Mouse (Mus musculus): ENCODE data around the gene Rtl4. TPM values are rescaled to one million over a fixed set of nuclear protein-coding genes. Genes with fewer than 3 reads are reported as not detected.

Rtl4 gene
- polyA plus RNA-seq, 1 experiment from 2014 or later, result 0.59 TPM

GRCm38 (mm10) chrX:145089802-145090201 lies 401.1 kb downstream of the Rtl4 start:
- no peak overlapping the region for H3K9ac ChIP-seq
- no peaks in the 10 kb centered on the region for H3K4me1 ChIP-seq
- H3K4me2 ChIP-seq (replicated peaks), result no peak overlapping the region
- no peaks in the 10 kb centered on the region for H3K9me3 ChIP-seq
- H3K4me3 ChIP-seq, result no peak overlapping the region
- no peak for ATAC-seq (ENCODE audit: insufficient number of reproducible peaks, insufficient read depth, low FRiP score, low TSS enrichment)
- no peak overlapping the region for H3K27ac ChIP-seq
- H3K36me3 ChIP-seq, result no peaks in the 10 kb centered on the region
- H3K27me3 ChIP-seq, result no peaks in the 10 kb centered on the region

- Histone ChIP-seq H3K9me3 (no peaks in the 10 kb centered on the region), H3K27me3 (no peaks in the 10 kb centered on the region), H3K9ac (no peak overlapping the region), H3K4me1 (no peaks in the 10 kb centered on the region), H3K27ac (no peak overlapping the region), H3K36me3 (no peaks in the 10 kb centered on the region), H3K4me3 (no peak overlapping the region), H3K4me2 (replicated peaks) (no peak overlapping the region)
- WGBS, result 80% methylated on average over 3 of the region's 3 CpGs
- ATAC-seq (ENCODE audit: insufficient number of reproducible peaks, insufficient read depth, low FRiP score, low TSS enrichment), result no peak
Measured at GRCm38 (mm10) chrX:145090360-145090759, 401.7 kb downstream of the Rtl4 start.

GRCm38 (mm10) chrX:145090964-145091363 lies 402.3 kb downstream of the Rtl4 start:
- no peak overlapping the region for H3K4me2 ChIP-seq (replicated peaks)
- no peak overlapping the region for H3K4me3 ChIP-seq
- WGBS, result 81% methylated on average over 2 of the region's 2 CpGs
- no peaks in the 10 kb centered on the region for H3K27me3 ChIP-seq
- no peak overlapping the region for H3K9ac ChIP-seq
- H3K36me3 ChIP-seq, result no peaks in the 10 kb centered on the region
- no peak for ATAC-seq (ENCODE audit: insufficient number of reproducible peaks, insufficient read depth, low FRiP score, low TSS enrichment)
- no peaks in the 10 kb centered on the region for H3K9me3 ChIP-seq
- no peaks in the 10 kb centered on the region for H3K4me1 ChIP-seq
- no peak overlapping the region for H3K27ac ChIP-seq

MicroRNAs within 50 kb of the gene (microRNA counts, 519-probe panel; counts per million panel counts)
- 460 counts per million, percentile 65 among the panel's probes with 10 or more counts for microRNA mmu-miR-3472

Small RNA genes lying within 50 kb of the gene (microRNA-seq; reads per million reads assigned to microRNA genes)
- gene Mir3472, result not detected

Other genes starting within 250 kb of the Rtl4 start
- 0.06 TPM in 1 of 2 replicates, not detected in the other for gene Trpc5os, start 232.3 kb upstream of the Rtl4 start, polyA plus RNA-seq (2016; fragmentation: Nextera tagmentation; extraction: Ambion mirVana)
- 0.43 and 0.52 TPM in 2 replicates for gene Trpc5, start 727 bp upstream of the Rtl4 start, polyA plus RNA-seq (2016; fragmentation: Nextera tagmentation; extraction: Ambion mirVana)

All from embryonic facial prominence, embryonic 12.5 days (tissue).